Mouse (Mus musculus): ENCODE measurements around the gene Nfe2l1.
A peak's percentile ranks its signal among the peaks of the same experiment; 100 is the strongest.

DNA sequence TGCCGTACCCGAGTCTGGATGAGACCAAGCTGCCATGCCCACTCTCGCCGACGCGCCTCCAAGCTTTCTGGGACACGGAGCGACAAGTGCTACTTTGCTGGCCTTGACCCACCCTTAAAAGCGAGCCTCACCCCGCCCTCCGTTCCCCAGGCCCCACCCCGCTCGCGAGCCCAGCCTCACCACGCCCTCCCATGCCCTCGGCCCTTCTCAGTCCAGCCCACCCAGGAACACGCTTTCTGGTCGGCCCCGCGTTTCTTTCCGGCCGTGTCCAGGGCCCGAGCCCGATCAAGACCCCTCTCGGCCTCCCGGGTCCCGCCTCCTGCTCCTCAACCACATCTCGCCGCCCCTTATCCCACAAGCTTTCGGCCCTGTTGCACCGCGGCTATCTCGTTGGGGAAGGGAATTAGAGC is 360 bp downstream of the Nfe2l1 start:
- TF ChIP-seq CTCF (IDR thresholded peaks at IDR 0.05; ENCODE audit: low read depth, low read length) (peak; percentile 36; the same call in 1 of the 2 replicates), POLR2A (IDR thresholded peaks at IDR 0.05; ENCODE audit: extremely low read depth, insufficient read depth, low read length) (peak; percentile 97)

All from liver, adult 2 months (tissue).